Mouse (Mus musculus) testis, adult 2 months (tissue): ENCODE data around the gene Gm6377. TPM values are rescaled to one million over a fixed set of nuclear protein-coding genes. Genes with fewer than 3 reads are reported as not detected.

Experiments
- H3K27ac ChIP-seq: fragments of 200-500 bp; 2 replicates; pipeline ENCODE4 v1.5.1; 2012; ENCODE audit warnings: low read depth, low read length; ENCODE audit not compliant: control insufficient read depth, insufficient read depth
- H3K27me3 ChIP-seq: fragments of 200-500 bp; 2 replicates; pipeline ENCODE4 v1.6.1; 2012; ENCODE audit warnings: mild to moderate bottlenecking, low read length, moderate library complexity; ENCODE audit not compliant: control insufficient read depth, insufficient read depth
- H3K36me3 ChIP-seq: fragments of 200-500 bp; 2 replicates; pipeline ENCODE4 v1.6.1; 2012; ENCODE audit warnings: mild to moderate bottlenecking, low read length; ENCODE audit not compliant: control insufficient read depth, insufficient read depth
- H3K4me1 ChIP-seq: fragments of 200-500 bp; 2 replicates; pipeline ENCODE4 v1.6.1; 2012; ENCODE audit warnings: low read length; ENCODE audit not compliant: control insufficient read depth, insufficient read depth
- H3K4me3 ChIP-seq: fragments of 200-500 bp; 2 replicates; pipeline ENCODE4 v1.5.1; 2012; ENCODE audit warnings: low read depth, mild to moderate bottlenecking, low read length, moderate library complexity, mixed read lengths; ENCODE audit not compliant: control insufficient read depth
- CTCF ChIP-seq: fragments of 200-500 bp; IDR thresholded peaks from 2 replicates; pipeline ENCODE4 v1.5.1; 2012; ENCODE audit warnings: low read depth, mild to moderate bottlenecking, inconsistent platforms, low read length, moderate library complexity; ENCODE audit not compliant: control insufficient read depth, insufficient read depth, insufficient replicate concordance
- POLR2A ChIP-seq: fragments of 200-500 bp; IDR thresholded peaks from 2 replicates; pipeline ENCODE4 v1.6.1; 2012; ENCODE audit warnings: low read depth, mild to moderate bottlenecking, inconsistent platforms, low read length, moderate library complexity; ENCODE audit not compliant: control insufficient read depth
- polyA plus RNA-seq: library from polyadenylated mRNA; depleted of rRNA; stranded (reverse); fragments of >200 nt; gene quantifications from 2 replicates; pipeline ENCODE4 v1.2.3, GENCODE M21; 2012

Gm6377 gene
- polyA plus RNA-seq, 1 experiment: not detected

GRCm38 (mm10) chrX:109184706-109185478 lies 11.7 kb upstream of the Gm6377 start:
- H3K4me1 ChIP-seq: no peaks in the 10 kb centered on the region
- no peaks in the 10 kb centered on the region for H3K27me3 ChIP-seq
- no peak overlapping the region for H3K27ac ChIP-seq
- no peak overlapping the region for H3K4me3 ChIP-seq
- TF ChIP-seq CTCF: no peak
- no peaks in the 10 kb centered on the region for H3K36me3 ChIP-seq

GRCm38 (mm10) chrX:109189607-109190006 lies 6.9 kb upstream of the Gm6377 start:
- Histone ChIP-seq H3K27ac (no peak overlapping the region), H3K4me3 (no peak overlapping the region), H3K36me3 (no peaks in the 10 kb centered on the region), H3K27me3 (no peaks in the 10 kb centered on the region), H3K4me1 (no peaks in the 10 kb centered on the region)
- TF ChIP-seq CTCF (no peak), POLR2A (no peak)

- H3K36me3 ChIP-seq: no peaks in the 10 kb centered on the region
- no peaks in the 10 kb centered on the region for H3K4me1 ChIP-seq
- H3K27ac ChIP-seq: peak overlapping the region; percentile 83
- H3K27me3 ChIP-seq: no peaks in the 10 kb centered on the region
- H3K4me3 ChIP-seq: peak overlapping the region; percentile 53; the same call in 1 of the 2 replicates
- no peak for TF ChIP-seq CTCF
- TF ChIP-seq POLR2A: no peak
Measured at GRCm38 (mm10) chrX:109190969-109191368, 5.6 kb upstream of the Gm6377 start.

- no peaks in the 10 kb centered on the region for H3K36me3 ChIP-seq
- no peaks in the 10 kb centered on the region for H3K27me3 ChIP-seq
Measured at GRCm38 (mm10) chrX:109191436-109191835, 5.1 kb upstream of the Gm6377 start.

GRCm38 (mm10) chrX:109207843-109208242 lies 11.3 kb downstream of the Gm6377 start:
- H3K27ac ChIP-seq: no peak overlapping the region
- no peak for TF ChIP-seq POLR2A
- TF ChIP-seq CTCF: no peak
- no peaks in the 10 kb centered on the region for H3K4me1 ChIP-seq
- H3K4me3 ChIP-seq: no peak overlapping the region
- H3K27me3 ChIP-seq: no peaks in the 10 kb centered on the region
- H3K36me3 ChIP-seq: no peaks in the 10 kb centered on the region

More at GRCm38 (mm10) chrX:109191436-109191835, 5.1 kb upstream of the Gm6377 start:
- H3K27ac ChIP-seq: peak overlapping the region; percentile 83
- H3K4me3 ChIP-seq: peak overlapping the region; percentile 53
- TF ChIP-seq CTCF: no peak
- TF ChIP-seq POLR2A: no peak
- H3K4me1 ChIP-seq: no peaks in the 10 kb centered on the region

GRCm38 (mm10) chrX:109228720-109229119 lies 32.2 kb downstream of the Gm6377 start:
- no peak for TF ChIP-seq POLR2A
- no peak for TF ChIP-seq CTCF
- Histone ChIP-seq H3K27ac (no peak overlapping the region), H3K4me1 (no peaks in the 10 kb centered on the region), H3K27me3 (no peaks in the 10 kb centered on the region), H3K4me3 (no peak overlapping the region), H3K36me3 (no peaks in the 10 kb centered on the region)

- TF ChIP-seq CTCF: no peak
- no peak for TF ChIP-seq POLR2A
- Histone ChIP-seq H3K4me3 (no peak overlapping the region), H3K27ac (no peak overlapping the region), H3K36me3 (no peaks in the 10 kb centered on the region), H3K27me3 (no peaks in the 10 kb centered on the region), H3K4me1 (no peaks in the 10 kb centered on the region)
Measured at GRCm38 (mm10) chrX:109235383-109236036, 39.0 kb downstream of the Gm6377 start.
